Mouse (Mus musculus): ENCODE measurements at regions not wholly inside any gene's neighbourhood (a gene's known extent, or its start where the extent isn't known, plus 50 kb on each side); places are given as distances from the start of the nearest gene placed in this dataset.
"Not testable (repeated sequence)": the region's sequence is repeated elsewhere in the genome, so short reads cannot be mapped to it uniquely, and the experiment has no call there.

- DNase-seq = peak; percentile 25 to 40
These were observed 306.4 kb upstream of the 5730507C01Rik start for GRCm38 (mm10) chr12:18207941-18208340.

- not testable (repeated sequence) for DNase-seq
These were observed 297.8 kb upstream of the 5730507C01Rik start for GRCm38 (mm10) chr12:18216432-18216926.

- DNase-seq = no peak
These were observed 289.8 kb upstream of the 5730507C01Rik start for GRCm38 (mm10) chr12:18224516-18224915.

- no peak for DNase-seq
These were observed 287.6 kb upstream of the 5730507C01Rik start for GRCm38 (mm10) chr12:18226691-18227090.

- DNase-seq = not testable (repeated sequence)
These were observed 282.4 kb upstream of the 5730507C01Rik start for GRCm38 (mm10) chr12:18231896-18232295.

- DNase-seq = not testable (repeated sequence)
These were observed 278.0 kb upstream of the 5730507C01Rik start for GRCm38 (mm10) chr12:18236330-18236729.

- DNase-seq = no peak
These were observed 276.8 kb upstream of the 5730507C01Rik start for GRCm38 (mm10) chr12:18237549-18237948.
